Mouse (Mus musculus) liver, embryonic 14.5 days (tissue): ENCODE results near the gene Ugt1a8. TPM values are rescaled to one million over a fixed set of nuclear protein-coding genes. Genes with fewer than 3 reads are reported as not detected.
"Not testable (repeated sequence)": the region's sequence is repeated elsewhere in the genome, so short reads cannot be mapped to it uniquely, and the experiment has no call there.

Source experiments
- ATAC-seq: fragments of 200-750 bp; cut with Nextera tagmentation; 2 replicates; pipeline ENCODE4 v1.8.0; 2017; ENCODE audit warnings: moderate number of reproducible peaks, mild to moderate bottlenecking, moderate library complexity; ENCODE audit not compliant: insufficient read depth
- DNase-seq, 3 experiments: peaks; one replicate each; pipeline ENCODE4 v3.0.0-alpha.2; 2012 to 2013; ENCODE audit warnings: low read depth in 3 of 3, low spot score in 3 of 3
- H3K27ac ChIP-seq: fragments of 300-500 bp; sonication (generic); 2 replicates; pipeline ENCODE4 v1.5.1; 2014; ENCODE audit warnings: moderate library complexity, mild to moderate bottlenecking, control low read depth, inconsistent platforms
- H3K27me3 ChIP-seq: fragments of 300-500 bp; sonication (generic); 2 replicates; pipeline ENCODE4 v1.6.1; 2014; ENCODE audit warnings: mild to moderate bottlenecking, low read length, moderate library complexity; ENCODE audit not compliant: control insufficient read depth, insufficient read depth
- H3K36me3 ChIP-seq: fragments of 300-500 bp; sonication (generic); replicated peaks from 2 replicates; pipeline ENCODE4 v1.6.1; 2014; ENCODE audit warnings: low read depth; ENCODE audit not compliant: control insufficient read depth, insufficient read depth
- H3K4me1 ChIP-seq, 2 experiments: fragments of 200-500 bp in 1 of 2; fragments of 300-500 bp in 1 of 2; sonication (generic) in 1 of 2; replicated peaks; 2 replicates each; pipeline ENCODE4 v1.6.1; 2012 to 2014; ENCODE audit warnings: antibody characterized with exemption in 1 of 2, inconsistent platforms in 1 of 2, low read length in 1 of 2; ENCODE audit not compliant: control insufficient read depth in 2 of 2, insufficient read depth in 2 of 2
- H3K4me2 ChIP-seq: fragments of 300-500 bp; sonication (generic); 2 replicates; pipeline ENCODE4 v1.6.1; 2014; ENCODE audit warnings: low read depth, mild to moderate bottlenecking, control low read depth, moderate library complexity
- H3K4me3 ChIP-seq, 2 experiments: fragments of 200-500 bp in 1 of 2; fragments of 300-500 bp in 1 of 2; sonication (generic) in 1 of 2; 2 replicates each; pipeline ENCODE4 v1.5.1; 2012 to 2014; ENCODE audit warnings: low read depth in 2 of 2, low read length in 2 of 2, mild to moderate bottlenecking in 2 of 2, control low read depth in 1 of 2, inconsistent platforms in 1 of 2, moderate library complexity in 1 of 2; ENCODE audit not compliant: insufficient read depth in 1 of 2
- H3K9ac ChIP-seq: fragments of 300-500 bp; sonication (generic); replicated peaks from 2 replicates; pipeline ENCODE4 v1.6.1; 2014; ENCODE audit warnings: mild to moderate bottlenecking, control low read depth, moderate library complexity
- H3K9me3 ChIP-seq: fragments of 300-500 bp; sonication (generic); 2 replicates; pipeline ENCODE4 v1.6.1; 2016; ENCODE audit warnings: low read length, mixed read lengths; ENCODE audit not compliant: control insufficient read depth
- CTCF ChIP-seq: IDR thresholded peaks from 2 replicates; pipeline ENCODE4 v1.5.1; 2016; ENCODE audit warnings: antibody characterized with exemption, low read depth, control low read depth
- EP300 ChIP-seq: IDR thresholded peaks from 2 replicates; pipeline ENCODE4 v1.6.1; 2016; ENCODE audit warnings: antibody characterized with exemption, low read depth
- WGBS: fragments of 180-500 bp; shearing (Covaris S2); extraction: QIAGEN DNeasy Blood & Tissue Kit; methylation state at CpG from one replicate; pipeline ENCODE4 v1.1.7; 2014; ENCODE audit not compliant: insufficient replicate concordance; 5-methylcytosine and 5-hydroxymethylcytosine counted together
- polyA plus RNA-seq, 2 experiments: library from polyadenylated mRNA; depleted of rRNA in 1 of 2; stranded (reverse) in 1 of 2; unstranded in 1 of 2; fragments of >200 nt; fragmentation: Nextera tagmentation in 1 of 2; extraction: Ambion mirVana in 1 of 2; gene quantifications; 2 replicates each; pipeline versions ENCODE4 v1.2.1 to v1.2.3; 2012 to 2014

The Ugt1a8 gene
- polyA plus RNA-seq, 2 experiments, result not detected

GRCm38 (mm10) chr1:88104667-88105430, 17.2 kb downstream of the Ugt1a8 start:
- ATAC-seq (no peak), DNase-seq (no peak)
- Histone ChIP-seq H3K9ac (no peak overlapping the region), H3K36me3 (no peaks in the 10 kb centered on the region), H3K27me3 (no peaks in the 10 kb centered on the region), H3K4me2 (no peak overlapping the region), H3K9me3 (no peaks in the 10 kb centered on the region), H3K4me3 (no peak overlapping the region), H3K4me1 (peaks cover 0 to 15% of the 10 kb centered on the region in 2 experiments; a peak in 2 of 4 replicates), H3K27ac (no peak overlapping the region)
- WGBS, result 51% methylated on average over 1 of the region's 1 CpGs
- no peak for TF ChIP-seq CTCF
- no peak for TF ChIP-seq EP300

- Histone ChIP-seq H3K4me2 (no peak overlapping the region), H3K4me1 (peaks cover 0 to 15% of the 10 kb centered on the region in 2 experiments; a peak in 2 of 4 replicates), H3K36me3 (no peaks in the 10 kb centered on the region), H3K9ac (no peak overlapping the region), H3K27ac (no peak overlapping the region), H3K27me3 (no peaks in the 10 kb centered on the region), H3K9me3 (no peaks in the 10 kb centered on the region), H3K4me3 (no peak overlapping the region)
- peak in 1 of 3 experiments; percentile 10 for DNase-seq
- WGBS, result 42% methylated on average over 2 of the region's 2 CpGs
- ATAC-seq, result no peak
- TF ChIP-seq CTCF, result no peak
- no peak for TF ChIP-seq EP300
Observed at GRCm38 (mm10) chr1:88105656-88106055, 18.0 kb downstream of the Ugt1a8 start.

- not testable (repeated sequence) for H3K27ac ChIP-seq, DNase-seq, H3K4me3 ChIP-seq, H3K9ac ChIP-seq, H3K27me3 ChIP-seq, H3K9me3 ChIP-seq, H3K4me2 ChIP-seq, H3K36me3 ChIP-seq
- WGBS, result 50% methylated on average over 2 of the region's 2 CpGs
- ATAC-seq, result peak; percentile 99
- 0 out of 2 replicates have a peak, but pooled peaks have one; percentile 10 for TF ChIP-seq EP300
- peaks cover 0 to 11% of the 10 kb centered on the region in 2 experiments; a peak in 2 of 4 replicates for H3K4me1 ChIP-seq
Observed at GRCm38 (mm10) chr1:88109027-88109557, 21.5 kb downstream of the Ugt1a8 start.

- H3K9ac ChIP-seq, H3K9me3 ChIP-seq, DNase-seq, H3K27me3 ChIP-seq, H3K36me3 ChIP-seq, H3K4me3 ChIP-seq, H3K4me2 ChIP-seq: not testable (repeated sequence)
- H3K27ac ChIP-seq, result 0 out of 2 replicates have a peak overlapping the region, but pooled peaks have one; percentile 31
- peak; percentile 49; the same call in 1 of the 2 replicates for ATAC-seq
- 45% methylated on average over 2 of the region's 2 CpGs for WGBS
- peaks cover 0 to 10% of the 10 kb centered on the region in 2 experiments; a peak in 2 of 4 replicates for H3K4me1 ChIP-seq
Observed at GRCm38 (mm10) chr1:88109604-88110003, 22.0 kb downstream of the Ugt1a8 start.

- H3K4me2 ChIP-seq, H3K4me3 ChIP-seq, ATAC-seq, H3K27me3 ChIP-seq, H3K36me3 ChIP-seq, H3K9me3 ChIP-seq, H3K9ac ChIP-seq, DNase-seq, H3K4me1 ChIP-seq, H3K27ac ChIP-seq: not testable (repeated sequence)
- WGBS, result 60% methylated on average over 6 of the region's 6 CpGs
Observed at GRCm38 (mm10) chr1:88112769-88113168, 25.2 kb downstream of the Ugt1a8 start.
